Mouse (Mus musculus) kidney, embryonic 16.5 days (tissue): ENCODE results near the gene U90926. TPM values are rescaled to one million over a fixed set of nuclear protein-coding genes. Genes with fewer than 3 reads are reported as not detected.

Experiments
- ATAC-seq: fragments of 200-750 bp; cut with Nextera tagmentation; 2 replicates; pipeline ENCODE4 v1.8.0; 2017; ENCODE audit warnings: moderate TSS enrichment; ENCODE audit not compliant: low FRiP score, low TSS enrichment
- H3K27ac ChIP-seq: fragments of 300-500 bp; sonication (generic); 2 replicates; pipeline ENCODE4 v1.5.1; 2014; ENCODE audit warnings: low read length
- H3K27me3 ChIP-seq: fragments of 300-500 bp; sonication (generic); 2 replicates; pipeline ENCODE4 v1.6.1; 2014; ENCODE audit warnings: low read length, control low read depth, mixed read lengths; ENCODE audit not compliant: insufficient read depth
- H3K36me3 ChIP-seq: fragments of 300-500 bp; sonication (generic); 2 replicates; pipeline ENCODE4 v1.6.1; 2014; ENCODE audit warnings: low read length, control low read depth, mixed read lengths; ENCODE audit not compliant: insufficient read depth
- H3K4me1 ChIP-seq: fragments of 300-500 bp; sonication (generic); 2 replicates; pipeline ENCODE4 v1.6.1; 2014; ENCODE audit warnings: low read length, control low read depth, mixed read lengths; ENCODE audit not compliant: insufficient read depth
- H3K4me2 ChIP-seq: fragments of 300-500 bp; sonication (generic); replicated peaks from 2 replicates; pipeline ENCODE4 v1.6.1; 2014; ENCODE audit warnings: low read depth, low read length
- H3K4me3 ChIP-seq: fragments of 300-500 bp; sonication (generic); 2 replicates; pipeline ENCODE4 v1.5.1; 2014; ENCODE audit warnings: mild to moderate bottlenecking, low read length
- H3K9ac ChIP-seq: fragments of 300-500 bp; sonication (generic); replicated peaks from 2 replicates; pipeline ENCODE4 v1.6.1; 2014; ENCODE audit warnings: low read length
- H3K9me3 ChIP-seq: fragments of 300-500 bp; sonication (generic); 2 replicates; pipeline ENCODE4 v1.6.1; 2016; ENCODE audit warnings: low read length, control low read depth
- WGBS: fragments of 180-500 bp; shearing (Covaris S2); extraction: QIAGEN DNeasy Blood & Tissue Kit; methylation state at CpG from one replicate; pipeline ENCODE4 v1.1.7; 2014; 5-methylcytosine and 5-hydroxymethylcytosine counted together
- polyA plus RNA-seq: library from polyadenylated mRNA; unstranded; fragments of >200 nt; fragmentation: Nextera tagmentation; extraction: Ambion mirVana; gene quantifications from 2 replicates; pipeline ENCODE4 v1.2.1, GENCODE M21; 2015

U90926 gene
- polyA plus RNA-seq = 0.37 and 0.45 TPM in 2 replicates

DNA sequence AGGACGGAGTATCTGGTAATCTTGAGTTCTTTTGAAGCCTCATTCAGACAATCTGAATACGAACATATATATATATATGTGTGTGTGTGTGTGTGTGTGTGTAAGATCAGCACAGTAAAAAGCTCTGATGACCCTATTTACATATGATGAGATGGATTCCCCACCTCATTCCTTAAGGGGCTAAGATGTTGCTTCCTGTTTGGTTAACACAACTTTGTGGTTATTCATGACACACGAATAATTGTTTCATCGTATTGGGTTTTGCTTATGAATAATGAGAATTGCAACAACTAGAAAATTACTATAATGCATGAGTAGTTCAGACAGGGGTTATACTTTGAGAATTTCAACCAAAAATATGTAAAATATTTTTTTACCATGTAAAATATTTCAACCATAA, at the start of gene U90926:
Gene U90926 (minus strand): TSS at position 101 of the 400 bp plus-strand sequence.
- Histone ChIP-seq H3K27me3 (no peaks in the 10 kb centered on the region), H3K4me1 (no peaks in the 10 kb centered on the region), H3K9me3 (no peaks in the 10 kb centered on the region), H3K9ac (no peak within 1 kb of the TSS), H3K4me2 (no peak within 1 kb of the TSS), H3K27ac (no peak within 1 kb of the TSS), H3K4me3 (no peak within 1 kb of the TSS), H3K36me3 (no peaks in the 10 kb centered on the region)
- ATAC-seq = no peak
- WGBS = 91% methylated on average over 4 of the region's 4 CpGs

DNA sequence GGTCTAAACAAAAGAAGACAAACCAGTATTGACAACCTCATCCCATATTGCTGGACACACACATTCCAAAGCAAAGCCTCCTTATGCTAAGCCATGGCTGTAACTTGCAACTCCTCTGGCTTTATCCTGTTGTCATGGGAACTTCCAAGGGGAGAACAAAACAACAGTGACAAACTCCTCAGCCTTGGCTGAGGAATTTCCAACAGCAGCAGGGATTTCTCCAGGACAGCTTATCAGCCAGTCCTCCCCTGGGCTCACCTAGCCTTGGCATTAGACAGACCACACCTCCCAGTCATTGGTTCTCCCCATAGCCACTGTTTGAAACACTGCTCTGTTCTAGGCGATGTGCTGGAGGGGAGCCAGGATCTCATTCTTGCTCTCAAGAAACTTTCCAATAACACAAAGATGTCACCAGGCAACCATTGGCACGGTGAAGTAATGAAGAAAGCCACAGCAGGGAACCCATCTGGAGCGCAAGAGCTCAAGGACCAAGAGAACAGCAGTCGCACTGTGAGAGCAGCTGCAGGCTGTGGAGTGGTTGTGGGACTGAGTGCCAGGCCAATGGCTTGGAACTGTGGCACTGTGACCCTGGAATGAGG, 48.7 kb upstream of the U90926 start:
- Histone ChIP-seq H3K27me3 (no peaks in the 10 kb centered on the region), H3K4me2 (no peak overlapping the region), H3K9me3 (no peaks in the 10 kb centered on the region), H3K4me1 (peaks cover 11% of the 10 kb centered on the region), H3K36me3 (no peaks in the 10 kb centered on the region), H3K4me3 (no peak overlapping the region), H3K27ac (peak overlapping the region; percentile 58), H3K9ac (no peak overlapping the region)
- WGBS = 42% methylated on average over 4 of the region's 4 CpGs
- peak; percentile 76 for ATAC-seq

DNA sequence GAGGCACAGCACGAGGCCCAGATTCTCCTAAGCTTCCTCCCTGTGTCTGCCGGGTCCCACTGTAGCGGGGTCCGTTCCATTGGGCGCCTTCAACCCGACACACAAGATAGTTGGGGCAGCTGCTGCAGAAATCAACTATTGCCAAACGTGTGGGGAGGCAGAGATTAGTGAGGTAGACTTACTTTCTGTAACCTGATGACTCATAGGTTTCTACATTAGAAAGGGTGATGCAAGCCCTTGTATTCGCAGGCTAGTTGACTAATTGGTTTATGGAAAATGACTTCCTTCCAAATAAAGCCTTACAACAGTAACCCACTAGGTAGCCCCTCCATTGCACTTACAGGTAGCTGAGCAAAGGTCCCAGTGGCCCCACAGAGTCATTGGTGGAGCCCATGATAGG, 47.4 kb upstream of the U90926 start:
- Histone ChIP-seq H3K4me3 (no peak overlapping the region), H3K4me1 (peaks cover 14% of the 10 kb centered on the region), H3K4me2 (no peak overlapping the region), H3K36me3 (no peaks in the 10 kb centered on the region), H3K27me3 (no peaks in the 10 kb centered on the region), H3K27ac (no peak overlapping the region), H3K9me3 (no peaks in the 10 kb centered on the region), H3K9ac (no peak overlapping the region)
- 85% methylated on average over 8 of the region's 8 CpGs for WGBS
- no peak for ATAC-seq

DNA sequence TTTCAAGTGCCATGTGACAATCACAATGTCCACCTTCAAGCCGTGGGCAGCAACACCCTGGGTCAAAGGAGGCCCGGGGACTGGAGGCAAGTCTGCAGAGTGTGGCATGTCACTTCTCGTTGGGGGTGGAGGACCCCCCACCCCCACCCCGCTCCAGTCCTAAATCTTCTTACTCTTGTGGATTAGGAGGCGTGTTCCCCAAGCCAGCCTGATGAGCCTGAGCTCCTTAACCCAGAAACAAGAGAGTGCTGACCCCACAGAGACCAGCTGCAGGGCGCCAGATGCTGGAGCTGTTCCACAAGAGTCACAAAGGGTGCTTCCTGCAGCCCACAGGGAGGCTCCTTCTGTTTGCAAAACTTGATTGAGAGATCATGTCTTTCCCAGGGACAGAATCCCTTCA, 41.0 kb upstream of the U90926 start, which contains the start of gene Ppef2:
Gene Ppef2 (minus strand): TSS at position 61 of the 400 bp plus-strand sequence.
- 14% methylated on average over 6 of the region's 6 CpGs for WGBS
- no peak within 1 kb of the TSS for H3K4me3 ChIP-seq
- no peak within 1 kb of the TSS for H3K4me2 ChIP-seq
- 0 out of 2 replicates have a peak, but pooled peaks have one; percentile 2 for ATAC-seq
- no peak within 1 kb of the TSS for H3K9ac ChIP-seq
- H3K4me1 ChIP-seq = peaks cover 19% of the 10 kb centered on the region
- no peaks in the 10 kb centered on the region for H3K36me3 ChIP-seq
- peak within 1 kb of the TSS; percentile 71 for H3K27ac ChIP-seq
- no peaks in the 10 kb centered on the region for H3K9me3 ChIP-seq
- H3K27me3 ChIP-seq = no peaks in the 10 kb centered on the region

DNA sequence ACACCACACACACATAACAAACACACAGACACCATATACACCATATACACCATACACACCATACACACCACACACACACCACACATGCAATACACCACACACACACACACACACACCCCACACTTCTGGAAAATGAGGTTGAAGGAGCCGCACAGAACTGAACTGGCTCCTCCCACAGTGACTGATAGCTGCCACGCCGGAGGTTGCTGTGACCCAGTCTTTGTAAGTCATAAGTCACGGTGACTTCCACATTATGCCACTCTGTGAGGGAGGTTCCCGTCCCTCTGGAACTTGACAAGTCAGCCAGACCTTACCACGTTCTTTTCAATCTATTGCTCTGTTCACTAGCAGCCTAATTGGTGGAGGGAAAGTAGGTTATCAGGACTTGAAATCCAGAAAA, 39.3 kb upstream of the U90926 start:
- 31% methylated on average over 6 of the region's 6 CpGs for WGBS
- no peak overlapping the region for H3K4me3 ChIP-seq

DNA sequence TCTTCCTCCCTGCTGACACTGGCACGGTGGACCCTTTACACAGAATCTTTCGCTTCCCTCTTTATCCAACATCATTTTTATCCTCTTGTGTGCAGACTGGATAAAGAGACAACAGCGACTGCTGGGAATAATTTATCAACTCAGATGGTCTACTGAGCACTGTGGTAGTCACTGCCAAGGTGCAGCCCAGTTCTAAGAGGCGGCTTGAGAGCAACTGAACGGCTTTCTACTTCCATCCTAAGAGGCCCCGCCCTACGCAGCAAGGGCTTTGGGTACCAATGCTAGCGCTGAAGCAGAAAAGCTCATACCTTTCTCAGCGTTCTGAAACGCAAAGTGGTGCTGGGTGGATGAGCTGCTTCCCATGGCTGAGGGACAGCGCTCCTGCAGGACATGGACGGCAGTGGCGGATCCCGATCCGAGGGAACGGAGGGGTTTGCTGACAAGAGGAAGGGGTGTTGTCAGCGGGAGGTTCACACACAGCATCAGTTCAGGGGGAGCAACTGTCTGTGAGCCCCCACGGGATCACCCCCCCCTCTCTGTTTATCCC, 37.7 kb upstream of the U90926 start:
- H3K27ac ChIP-seq = no peak overlapping the region
- ATAC-seq = no peak
- H3K4me2 ChIP-seq = no peak overlapping the region
- no peaks in the 10 kb centered on the region for H3K36me3 ChIP-seq
- no peak overlapping the region for H3K4me3 ChIP-seq
- H3K27me3 ChIP-seq = no peaks in the 10 kb centered on the region
- H3K9ac ChIP-seq = no peak overlapping the region
- H3K9me3 ChIP-seq = peaks cover 5% of the 10 kb centered on the region; the same call in 1 of the 2 replicates
- WGBS = 33% methylated on average over 18 of the region's 18 CpGs
- peaks cover 16% of the 10 kb centered on the region for H3K4me1 ChIP-seq

More for the DNA sequence above, 39.3 kb upstream of the U90926 start:
- no peaks in the 10 kb centered on the region for H3K27me3 ChIP-seq
- ATAC-seq = no peak; the same call in 1 of the 2 replicates
- H3K9ac ChIP-seq = no peak overlapping the region
- peaks cover 5% of the 10 kb centered on the region; the same call in 1 of the 2 replicates for H3K9me3 ChIP-seq
- no peak overlapping the region for H3K4me2 ChIP-seq
- no peaks in the 10 kb centered on the region for H3K36me3 ChIP-seq
- H3K27ac ChIP-seq = no peak overlapping the region
- peaks cover 19% of the 10 kb centered on the region for H3K4me1 ChIP-seq

DNA sequence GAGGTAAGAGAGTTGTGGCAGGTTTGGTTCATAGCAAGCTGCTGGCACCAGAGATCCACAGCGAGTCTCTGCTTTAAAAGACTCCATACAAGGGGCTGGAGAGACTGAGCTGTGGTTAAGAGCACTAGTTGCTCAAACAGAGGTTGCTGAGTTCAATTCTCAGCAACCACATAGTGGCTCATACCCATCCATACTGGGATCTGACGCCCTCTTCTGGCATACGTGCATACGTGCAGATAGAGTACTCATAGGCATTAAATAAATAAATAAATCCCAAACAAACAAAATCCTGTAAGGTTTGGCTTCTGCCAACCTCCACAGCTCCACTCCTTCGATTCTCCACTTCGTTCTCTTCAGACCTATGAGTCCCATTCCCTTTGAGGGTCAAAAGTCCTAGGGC, 36.8 kb upstream of the U90926 start:
- Histone ChIP-seq H3K4me1 (peaks cover 10% of the 10 kb centered on the region), H3K4me2 (no peak overlapping the region), H3K27me3 (no peaks in the 10 kb centered on the region), H3K9me3 (peaks cover 5% of the 10 kb centered on the region; the same call in 1 of the 2 replicates), H3K27ac (no peak overlapping the region), H3K4me3 (no peak overlapping the region), H3K36me3 (no peaks in the 10 kb centered on the region), H3K9ac (no peak overlapping the region)
- 94% methylated on average over 6 of the region's 6 CpGs for WGBS
- ATAC-seq = no peak

DNA sequence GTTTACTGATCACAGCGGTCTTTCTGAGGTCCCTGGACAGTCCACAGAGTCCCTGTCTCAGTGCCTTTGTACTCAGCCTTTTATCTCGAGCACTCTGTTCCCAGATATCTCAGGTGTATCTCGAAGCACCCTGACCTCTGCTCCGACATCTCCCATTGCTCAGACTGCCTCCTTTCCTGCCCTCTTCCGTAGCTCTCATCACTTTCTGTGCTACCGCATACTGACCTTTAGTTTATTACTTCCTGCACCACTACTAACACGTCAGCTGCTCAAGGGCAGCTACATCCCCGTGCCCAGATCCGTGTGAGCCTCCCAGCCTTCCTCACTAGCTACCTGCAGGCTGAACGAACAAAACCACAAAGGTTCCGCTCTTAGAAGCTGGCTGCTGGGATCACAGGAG, 33.4 kb upstream of the U90926 start:
- Histone ChIP-seq H3K9ac (no peak overlapping the region), H3K4me3 (no peak overlapping the region), H3K27me3 (no peaks in the 10 kb centered on the region), H3K4me1 (no peaks in the 10 kb centered on the region), H3K36me3 (no peaks in the 10 kb centered on the region), H3K4me2 (no peak overlapping the region), H3K9me3 (peaks cover 5% of the 10 kb centered on the region; the same call in 1 of the 2 replicates), H3K27ac (no peak overlapping the region)
- WGBS = 77% methylated on average over 11 of the region's 11 CpGs
- ATAC-seq = no peak

DNA sequence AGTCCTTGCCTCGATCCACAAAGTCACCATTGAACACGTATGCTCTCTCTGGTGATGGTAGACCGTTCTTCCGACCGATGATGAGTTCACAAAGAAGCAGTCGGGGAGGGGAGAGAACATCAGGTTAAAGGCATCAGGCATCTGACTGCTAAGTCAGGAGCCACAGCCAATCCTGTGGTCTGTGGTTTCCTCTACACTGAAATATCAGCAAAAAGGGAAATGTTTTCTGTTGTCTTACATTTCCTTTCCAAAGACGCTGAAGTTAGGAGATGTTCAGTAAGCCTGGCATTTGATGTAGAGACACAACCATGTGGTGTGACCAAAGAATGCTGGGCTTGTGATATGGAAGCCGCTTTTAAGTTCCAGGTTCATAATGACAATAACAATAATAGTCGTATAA, 30.3 kb upstream of the U90926 start:
- Histone ChIP-seq H3K4me2 (no peak overlapping the region), H3K27me3 (no peaks in the 10 kb centered on the region), H3K36me3 (no peaks in the 10 kb centered on the region), H3K9ac (no peak overlapping the region), H3K9me3 (peaks cover 5% of the 10 kb centered on the region; the same call in 1 of the 2 replicates), H3K4me1 (no peaks in the 10 kb centered on the region), H3K27ac (no peak overlapping the region), H3K4me3 (no peak overlapping the region)
- 89% methylated on average over 9 of the region's 9 CpGs for WGBS
- ATAC-seq = no peak

DNA sequence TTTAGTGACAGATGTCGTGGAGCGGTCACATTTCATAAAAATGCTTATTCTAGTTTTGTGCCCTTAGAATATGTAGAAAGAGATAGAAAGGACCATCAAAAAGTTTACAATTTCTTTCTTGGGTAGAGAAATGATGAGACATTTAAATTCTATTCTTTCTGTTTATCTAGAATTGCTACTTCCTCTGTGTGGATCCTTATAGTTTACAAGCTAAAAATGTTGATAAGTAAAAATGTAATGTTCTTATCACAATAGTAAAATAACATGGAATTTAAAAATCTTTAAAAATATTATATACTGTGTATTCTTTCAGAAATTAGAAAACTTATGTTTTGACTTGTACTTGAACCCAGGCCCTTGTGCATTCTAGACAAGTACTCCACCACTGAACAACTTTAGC, 29.7 kb upstream of the U90926 start:
- WGBS = 95% methylated on average over 2 of the region's 2 CpGs
- H3K27me3 ChIP-seq = no peaks in the 10 kb centered on the region
- H3K27ac ChIP-seq = no peak overlapping the region
- no peaks in the 10 kb centered on the region for H3K4me1 ChIP-seq
- no peak overlapping the region for H3K9ac ChIP-seq
- no peaks in the 10 kb centered on the region for H3K36me3 ChIP-seq
- no peak overlapping the region for H3K4me3 ChIP-seq
- no peak for ATAC-seq
- H3K4me2 ChIP-seq = no peak overlapping the region
- H3K9me3 ChIP-seq = 0 out of 2 replicates have a peak, but pooled peaks cover under 1% of the 10 kb centered on the region
